Mouse (Mus musculus) spleen, adult 18-20 months (tissue): ENCODE measurements at regions not wholly inside any gene's neighbourhood (a gene's known extent, or its start where the extent isn't known, plus 50 kb on each side); places are given as distances from the start of the nearest gene placed in this dataset.

ENCODE experiments used
- DNase-seq, 2 experiments: peaks; one replicate each; pipeline ENCODE4 v3.0.0; 2022; ENCODE audit warnings: mixed read lengths in 2 of 2

GRCm38 (mm10) chr6:81323690-81324089 lies 599.8 kb upstream of the Gcfc2 start:
- DNase-seq, result no peak

- no peak for DNase-seq
These were observed 559.4 kb upstream of the Gcfc2 start for GRCm38 (mm10) chr6:81363969-81364529.

- DNase-seq, result no peak
These were observed 535.0 kb upstream of the Gcfc2 start for GRCm38 (mm10) chr6:81388484-81388883.

GRCm38 (mm10) chr6:81403122-81403521 lies 520.3 kb upstream of the Gcfc2 start:
- DNase-seq, result no peak

GRCm38 (mm10) chr6:81413611-81414010 lies 509.9 kb upstream of the Gcfc2 start:
- DNase-seq, result no peak

GRCm38 (mm10) chr6:81434745-81435144 lies 488.7 kb upstream of the Gcfc2 start:
- DNase-seq, result no peak

GRCm38 (mm10) chr6:81438951-81439722 lies 484.3 kb upstream of the Gcfc2 start:
- no peak for DNase-seq

GRCm38 (mm10) chr6:81441396-81441795 lies 482.1 kb upstream of the Gcfc2 start:
- DNase-seq, result no peak

GRCm38 (mm10) chr6:81446019-81446800 lies 477.3 kb upstream of the Gcfc2 start:
- no peak for DNase-seq

- DNase-seq, result peak in 1 of 2 experiments; percentile 1
These were observed 475.8 kb upstream of the Gcfc2 start for GRCm38 (mm10) chr6:81447701-81448100.

GRCm38 (mm10) chr6:81448366-81448765 lies 475.1 kb upstream of the Gcfc2 start:
- no peak for DNase-seq

GRCm38 (mm10) chr6:81461095-81461494 lies 462.4 kb upstream of the Gcfc2 start:
- DNase-seq, result no peak

- no peak for DNase-seq
These were observed 459.0 kb upstream of the Gcfc2 start for GRCm38 (mm10) chr6:81464442-81464841.

GRCm38 (mm10) chr6:81466536-81466935 lies 456.9 kb upstream of the Gcfc2 start:
- no peak for DNase-seq

GRCm38 (mm10) chr6:81471340-81471955 lies 452.0 kb upstream of the Gcfc2 start:
- DNase-seq, result no peak

GRCm38 (mm10) chr6:81472506-81472905 lies 451.0 kb upstream of the Gcfc2 start:
- no peak for DNase-seq

GRCm38 (mm10) chr6:81474786-81475185 lies 448.7 kb upstream of the Gcfc2 start:
- DNase-seq, result no peak

- DNase-seq, result no peak
These were observed 436.5 kb upstream of the Gcfc2 start for GRCm38 (mm10) chr6:81487006-81487405.

- DNase-seq, result no peak
These were observed 427.2 kb upstream of the Gcfc2 start for GRCm38 (mm10) chr6:81496239-81496638.

GRCm38 (mm10) chr6:81517185-81517584 lies 406.3 kb upstream of the Gcfc2 start:
- no peak for DNase-seq

- no peak for DNase-seq
These were observed 361.2 kb upstream of the Gcfc2 start for GRCm38 (mm10) chr6:81562260-81562659.

- DNase-seq, result no peak
These were observed 360.3 kb upstream of the Gcfc2 start for GRCm38 (mm10) chr6:81563192-81563591.

GRCm38 (mm10) chr6:81564295-81564694 lies 359.2 kb upstream of the Gcfc2 start:
- no peak for DNase-seq
